Mouse (Mus musculus) kidney, adult 10 weeks (tissue): ENCODE measurements around the gene Pla2g2e. TPM values are rescaled to one million over a fixed set of nuclear protein-coding genes. Genes with fewer than 3 reads are reported as not detected.

ENCODE experiments used
- polyA plus RNA-seq: library from polyadenylated mRNA; stranded (reverse); fragments of 350-450 nt; fragmentation: Illumina TruSeq; extraction: RNeasy Lipid Tissue Mini Kit (QIAGEN cat#74804); gene quantifications from one replicate; pipeline ENCODE4 v1.2.3, GENCODE M21; 2014; ENCODE audit warnings: low read depth, low replicate concordance

The Pla2g2e gene
- not detected for polyA plus RNA-seq

DNA sequence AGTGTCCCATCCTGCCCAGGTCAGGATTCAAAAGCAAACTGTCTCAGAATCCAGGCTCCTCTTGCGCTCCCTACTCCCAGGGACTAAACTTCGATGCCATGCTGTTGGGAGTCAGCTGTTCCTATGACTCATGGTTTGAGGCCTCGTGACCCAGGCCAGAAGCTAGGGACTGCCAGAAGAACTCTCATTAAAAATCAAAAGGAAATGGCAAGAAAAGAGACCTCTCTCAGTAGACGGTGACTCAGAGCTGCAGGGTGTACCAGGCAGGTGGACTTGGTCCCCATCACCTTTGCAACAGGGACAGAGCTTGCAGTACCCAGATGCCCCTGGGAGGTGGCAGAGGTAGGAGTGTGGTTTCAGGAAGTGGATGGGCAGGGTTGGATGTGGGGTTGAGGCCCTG lies at the start of gene Pla2g2e:
Pla2g2e (plus strand) TSS at position 212 of the 400 bp plus-strand sequence.

DNA sequence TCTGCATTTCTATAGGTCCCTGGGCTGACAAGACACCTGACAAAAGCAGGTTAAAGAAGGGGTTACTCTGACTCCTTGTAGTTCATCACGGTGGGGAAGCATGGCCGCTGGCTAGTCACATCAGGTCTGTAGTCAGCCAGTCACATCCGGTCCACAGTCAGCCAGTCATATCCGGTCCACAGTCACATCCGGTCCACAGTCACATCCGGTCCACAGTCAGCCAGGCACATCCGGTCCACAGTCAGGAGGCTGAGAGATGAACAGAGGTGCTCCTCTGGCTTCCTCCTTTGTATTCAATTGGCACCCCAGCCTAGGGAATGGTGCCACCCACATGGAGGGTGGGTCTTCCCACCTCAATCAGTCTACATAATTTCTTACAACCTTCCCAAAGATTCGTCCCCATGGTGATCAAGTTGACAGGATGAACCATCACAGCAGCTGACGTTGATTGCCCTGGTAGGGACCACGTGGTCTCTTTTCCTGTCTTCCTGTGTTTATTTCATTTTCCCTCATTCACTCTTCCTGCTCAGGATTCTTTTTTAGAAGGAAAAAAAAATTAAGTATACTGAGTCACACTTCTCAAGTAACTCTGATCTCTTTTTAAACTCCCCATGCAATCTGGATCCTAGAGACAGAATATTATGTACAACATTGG lies 14.3 kb upstream of the Pla2g2e start, which contains the start of gene Pla2g5:
Pla2g5 (minus strand) TSS at position 139 of the 655 bp plus-strand sequence.

DNA sequence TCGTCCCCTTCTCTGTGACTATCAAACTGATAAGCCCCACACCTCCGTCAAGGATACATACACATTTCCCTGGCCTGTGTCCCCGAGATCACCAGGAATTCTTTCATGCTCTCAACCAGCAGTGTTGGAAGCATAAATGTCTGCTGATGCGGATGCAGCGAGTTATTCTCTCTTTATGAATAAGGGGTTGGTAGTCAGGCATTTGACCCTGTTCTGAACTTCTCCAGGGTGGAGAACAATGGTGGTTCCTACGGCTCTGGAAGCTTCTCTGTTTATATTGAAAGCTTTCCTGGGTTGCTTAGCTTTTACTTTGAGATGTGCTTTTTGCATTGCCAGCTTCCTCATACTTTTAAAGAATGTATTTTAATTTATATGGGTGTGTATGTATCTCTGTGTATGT lies 3.9 kb upstream of the Pla2g2e start, which contains the start of gene Gm13030:
Gm13030 (minus strand) TSS at position 101 of the 400 bp plus-strand sequence.

GRCm38 (mm10) chr4:138913797-138914196 lies 36.1 kb downstream of the Pla2g2e start, which contains the start of gene Otud3:
Gene Otud3 (minus strand): TSS chr4:138913945.

Other genes starting within 250 kb of the Pla2g2e start
- gene Vwa5b1, start 242.1 kb upstream of the Pla2g2e start, polyA plus RNA-seq: not detected
- gene Pla2g2c, start 153.2 kb upstream of the Pla2g2e start, polyA plus RNA-seq: not detected
- 0.53 TPM for gene Ubxn10, start 140.8 kb upstream of the Pla2g2e start, polyA plus RNA-seq
- gene Pla2g2f, start 120.3 kb upstream of the Pla2g2e start, polyA plus RNA-seq: not detected
- gene Pla2g2d, start 102.2 kb upstream of the Pla2g2e start, polyA plus RNA-seq: not detected
- gene Pla2g5, start 14.5 kb upstream of the Pla2g2e start, polyA plus RNA-seq: 8.8 TPM
- gene Gm13030, start 4.0 kb upstream of the Pla2g2e start, polyA plus RNA-seq: not detected
- 2.3 TPM for gene Otud3, start 36.0 kb downstream of the Pla2g2e start, polyA plus RNA-seq
- 2.2 TPM for gene Rnf186, start 89.2 kb downstream of the Pla2g2e start, polyA plus RNA-seq
- 3.3 TPM for gene Tmco4, start 94.9 kb downstream of the Pla2g2e start, polyA plus RNA-seq
- not detected for gene Htr6, start 197.6 kb downstream of the Pla2g2e start, polyA plus RNA-seq
- 0.24 TPM for gene Nbl1, start 215.1 kb downstream of the Pla2g2e start, polyA plus RNA-seq